Mouse (Mus musculus) MEL (cell line): ENCODE results near the gene Haghl.

Experiments used
- CHD1 ChIP-seq: IDR thresholded peaks from 2 replicates; pipeline ENCODE4 v1.6.1; 2012; ENCODE audit warnings: low read depth, mild to moderate bottlenecking, inconsistent platforms, low read length, improper control_type of control experiment
- CTCF ChIP-seq, 3 experiments: IDR thresholded peaks in 2 of 3; conservative IDR thresholded peaks in 1 of 3; 2 replicates each; pipeline ENCODE4 v1.5.1; 2011 to 2012; ENCODE audit warnings: low read length in 3 of 3, low read depth in 2 of 3, mild to moderate bottlenecking in 2 of 3, improper control_type of control experiment in 1 of 3, inconsistent platforms in 1 of 3, mixed read lengths in 1 of 3, moderate library complexity in 1 of 3; ENCODE audit not compliant: control insufficient read depth in 1 of 3, insufficient read depth in 1 of 3, poor library complexity in 1 of 3, severe bottlenecking in 1 of 3
- E2F4 ChIP-seq: IDR thresholded peaks from 2 replicates; pipeline ENCODE4 v1.6.1; 2011; ENCODE audit warnings: low read depth, low read length, improper control_type of control experiment, borderline replicate concordance
- EP300 ChIP-seq, 2 experiments: IDR thresholded peaks; 2 replicates each; pipeline ENCODE4 v1.6.1; 2011; ENCODE audit warnings: improper control_type of control experiment in 2 of 2, low read length in 2 of 2, low read depth in 1 of 2, mild to moderate bottlenecking in 1 of 2
- GATA1 ChIP-seq: IDR thresholded peaks from 2 replicates; pipeline ENCODE4 v1.6.1; 2011; ENCODE audit warnings: low read depth, low read length, improper control_type of control experiment
- HCFC1 ChIP-seq: IDR thresholded peaks from 2 replicates; pipeline ENCODE4 v1.6.1; 2012; ENCODE audit warnings: low read depth, mild to moderate bottlenecking, inconsistent platforms, low read length, improper control_type of control experiment, moderate library complexity
- KAT2A ChIP-seq: conservative IDR thresholded peaks from 2 replicates; pipeline ENCODE4 v1.6.1; 2012; ENCODE audit warnings: low read depth, low read length, improper control_type of control experiment, inconsistent platforms
- MAZ ChIP-seq: IDR thresholded peaks from 2 replicates; pipeline ENCODE4 v1.6.1; 2012; ENCODE audit warnings: low read depth, mild to moderate bottlenecking, inconsistent platforms, low read length, improper control_type of control experiment
- MYB ChIP-seq: IDR thresholded peaks from 2 replicates; pipeline ENCODE4 v1.6.1; 2011; ENCODE audit warnings: mild to moderate bottlenecking, low read depth, low read length, improper control_type of control experiment
- POLR2A ChIP-seq, 2 experiments: IDR thresholded peaks; 2 replicates each; pipeline ENCODE4 v1.6.1; 2011 to 2012; ENCODE audit warnings: low read length in 2 of 2, mild to moderate bottlenecking in 2 of 2, control low read depth in 1 of 2, improper control_type of control experiment in 1 of 2, low read depth in 1 of 2, moderate library complexity in 1 of 2; ENCODE audit not compliant: control insufficient read depth in 1 of 2, insufficient read depth in 1 of 2, poor library complexity in 1 of 2
- TAL1 ChIP-seq: IDR thresholded peaks from 2 replicates; pipeline ENCODE4 v1.6.1; 2012; ENCODE audit warnings: mild to moderate bottlenecking, inconsistent platforms, low read length, moderate library complexity, mixed read lengths
- ZMIZ1 ChIP-seq: IDR thresholded peaks from 2 replicates; pipeline ENCODE4 v1.6.1; 2012; ENCODE audit warnings: low read depth, mild to moderate bottlenecking, inconsistent platforms, low read length, improper control_type of control experiment, moderate library complexity
- ZNF384 ChIP-seq: IDR thresholded peaks from 2 replicates; pipeline ENCODE4 v1.6.1; 2012; ENCODE audit warnings: low read depth, mild to moderate bottlenecking, inconsistent platforms, low read length, improper control_type of control experiment

GRCm38 (mm10) chr17:25801029-25801428 lies 15.6 kb upstream of the Haghl start:
- no peak for TF ChIP-seq KAT2A
- peak in 2 of 3 experiments; percentile 85 to 89 for TF ChIP-seq CTCF (IDR thresholded peaks at IDR 0.05 in 2 of 3, conservative IDR thresholded peaks at IDR 0.05 in 1 of 3; ENCODE audit: control insufficient read depth in 1 of 3, insufficient read depth in 1 of 3, low read depth in 2 of 3, low read length in 3 of 3, poor library complexity in 1 of 3, severe bottlenecking in 1 of 3)
- no peak for TF ChIP-seq EP300 (IDR thresholded peaks at IDR 0.05; ENCODE audit: low read depth in 1 of 2, low read length in 2 of 2)
- no peak for TF ChIP-seq POLR2A (IDR thresholded peaks at IDR 0.05; ENCODE audit: control insufficient read depth in 1 of 2, insufficient read depth in 1 of 2, low read depth in 1 of 2, low read length in 2 of 2, poor library complexity in 1 of 2)
- no peak for TF ChIP-seq ZNF384
- no peak for TF ChIP-seq MYB
- no peak; the same call in 1 of the 2 replicates for TF ChIP-seq MAZ
- TF ChIP-seq CHD1 = no peak
- no peak for TF ChIP-seq ZMIZ1
- no peak for TF ChIP-seq GATA1
- peak; percentile 63 for TF ChIP-seq HCFC1
- no peak for TF ChIP-seq E2F4
- TF ChIP-seq TAL1 = no peak
